Mouse (Mus musculus) bone marrow macrophage, adult 2 months (primary cell): ENCODE data around the gene Nup210.

Experiments used
- CTCF ChIP-seq: IDR thresholded peaks from 2 replicates; pipeline ENCODE4 v1.5.1; 2012; ENCODE audit warnings: low read depth, mild to moderate bottlenecking, low read length, moderate library complexity
- POLR2A ChIP-seq: IDR thresholded peaks from 2 replicates; pipeline ENCODE4 v1.6.1; 2012; ENCODE audit warnings: mild to moderate bottlenecking, low read depth, low read length, borderline replicate concordance

DNA sequence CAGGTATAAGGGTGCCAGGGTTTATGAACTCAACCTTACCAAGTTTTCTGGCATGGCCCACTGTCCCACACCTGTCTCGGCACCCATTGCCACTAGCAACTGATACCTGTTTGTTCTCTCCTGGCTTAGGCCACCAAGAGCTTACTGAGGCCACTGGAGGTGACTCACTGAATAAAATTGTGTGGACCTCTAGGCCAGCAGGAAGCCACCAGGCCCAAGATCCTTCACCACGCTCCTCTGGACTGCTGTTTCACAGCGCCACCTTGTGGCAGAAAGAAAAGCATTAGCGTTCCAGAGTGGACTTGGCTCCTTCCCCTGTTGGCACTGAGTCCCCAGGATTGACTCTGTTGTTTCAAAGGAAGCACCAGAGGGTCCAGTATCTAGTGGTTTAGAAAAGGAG lies 23.2 kb upstream of the Nup210 start:
- TF ChIP-seq CTCF (peak; percentile 88), POLR2A (no peak)
